Mouse (Mus musculus) embryonic fibroblast, embryonic 13.5 days (primary cell): ENCODE data around the gene Znrf3.

Source experiments
- CTCF ChIP-seq: IDR thresholded peaks from 2 replicates; pipeline ENCODE4 v1.5.1; 2011; ENCODE audit warnings: mild to moderate bottlenecking, control low read depth, low read length, moderate library complexity, borderline replicate concordance; ENCODE audit not compliant: insufficient read depth
- POLR2A ChIP-seq: IDR thresholded peaks from 2 replicates; pipeline ENCODE4 v1.6.1; 2011; ENCODE audit warnings: low read depth, mild to moderate bottlenecking, control low read depth, low read length, moderate library complexity

GRCm38 (mm10) chr11:5283987-5284386, 160.7 kb downstream of the Znrf3 start:
- no peak for TF ChIP-seq POLR2A
- no peak for TF ChIP-seq CTCF
